Mouse (Mus musculus) limb, embryonic 11.5 days (tissue): ENCODE measurements around the gene Gm49337. TPM values are rescaled to one million over a fixed set of nuclear protein-coding genes. Genes with fewer than 3 reads are reported as not detected.

ENCODE experiments used
- ATAC-seq: fragments of 200-750 bp; cut with Nextera tagmentation; 2 replicates; pipeline ENCODE4 v1.8.0; 2017; ENCODE audit warnings: low read depth; ENCODE audit not compliant: insufficient number of reproducible peaks, low FRiP score, low TSS enrichment
- DNase-seq: peaks from one replicate; pipeline ENCODE4 v3.0.0-alpha.2; 2015; ENCODE audit warnings: low spot score
- H3K27ac ChIP-seq: fragments of 300-500 bp; sonication (generic); replicated peaks from 2 replicates; pipeline ENCODE4 v1.5.1; 2014; ENCODE audit warnings: low read depth, mild to moderate bottlenecking, low read length
- H3K27me3 ChIP-seq: fragments of 300-500 bp; sonication (generic); 2 replicates; pipeline ENCODE4 v1.6.1; 2014; ENCODE audit warnings: mild to moderate bottlenecking, low read length, mixed read lengths; ENCODE audit not compliant: control insufficient read depth, insufficient read depth
- H3K36me3 ChIP-seq: fragments of 300-500 bp; sonication (generic); 2 replicates; pipeline ENCODE4 v1.6.1; 2014; ENCODE audit warnings: mild to moderate bottlenecking, low read length, moderate library complexity, mixed read lengths; ENCODE audit not compliant: control insufficient read depth, insufficient read depth
- H3K4me1 ChIP-seq: fragments of 300-500 bp; sonication (generic); 2 replicates; pipeline ENCODE4 v1.6.1; 2014; ENCODE audit warnings: low read length, mixed read lengths; ENCODE audit not compliant: control insufficient read depth, insufficient read depth
- H3K4me2 ChIP-seq: fragments of 300-500 bp; sonication (generic); 2 replicates; pipeline ENCODE4 v1.6.1; 2014; ENCODE audit warnings: low read depth, mild to moderate bottlenecking, moderate library complexity; ENCODE audit not compliant: severe bottlenecking
- H3K4me3 ChIP-seq: fragments of 300-500 bp; sonication (generic); 2 replicates; pipeline ENCODE4 v1.5.1; 2014; ENCODE audit warnings: low read depth, low read length
- H3K9ac ChIP-seq: fragments of 300-500 bp; sonication (generic); 2 replicates; pipeline ENCODE4 v1.6.1; 2014; ENCODE audit warnings: mild to moderate bottlenecking, low read length
- H3K9me3 ChIP-seq: fragments of 300-500 bp; sonication (generic); 2 replicates; pipeline ENCODE4 v1.6.1; 2016; ENCODE audit warnings: low read length; ENCODE audit not compliant: control insufficient read depth
- WGBS: fragments of 180-500 bp; shearing (Covaris S2); extraction: QIAGEN DNeasy Blood & Tissue Kit; methylation state at CpG from one replicate; pipeline ENCODE4 v1.1.7; 2014; 5-methylcytosine and 5-hydroxymethylcytosine counted together
- polyA plus RNA-seq: library from polyadenylated mRNA; unstranded; fragments of >200 nt; fragmentation: Nextera tagmentation; extraction: Ambion mirVana; gene quantifications from 2 replicates; pipeline ENCODE4 v1.2.1, GENCODE M21; 2014

The Gm49337 gene
- polyA plus RNA-seq, 1 experiment from 2014 or later: not detected

DNA sequence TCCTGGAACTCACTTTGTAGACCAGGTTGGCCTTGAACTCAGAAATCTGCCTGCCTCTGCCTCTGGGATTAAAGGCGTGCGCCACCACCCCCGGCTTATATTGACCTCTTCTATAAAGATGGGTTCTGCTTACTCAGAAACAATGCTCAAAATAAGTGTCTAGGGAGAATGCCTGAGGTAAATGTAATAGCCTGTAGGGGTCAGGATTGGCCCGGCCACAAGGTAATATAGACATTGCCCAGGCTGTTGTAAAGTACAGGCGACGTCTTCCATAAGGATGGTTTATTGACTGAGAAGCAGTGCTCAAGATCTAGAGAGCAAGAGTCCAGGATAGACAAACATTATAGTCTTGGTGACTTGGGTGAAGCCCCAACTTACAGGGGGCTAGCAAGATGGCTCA lies 95.0 kb downstream of the Gm49337 start:
- Histone ChIP-seq H3K4me2 (no peak overlapping the region), H3K4me3 (no peak overlapping the region), H3K27ac (no peak overlapping the region), H3K9me3 (no peaks in the 10 kb centered on the region), H3K27me3 (no peaks in the 10 kb centered on the region), H3K4me1 (no peaks in the 10 kb centered on the region), H3K9ac (no peak overlapping the region), H3K36me3 (peaks cover 10% of the 10 kb centered on the region; the same call in 1 of the 2 replicates)
- 94% methylated on average over 6 of the region's 6 CpGs for WGBS
- DNase-seq (no peak), ATAC-seq (no peak)

DNA sequence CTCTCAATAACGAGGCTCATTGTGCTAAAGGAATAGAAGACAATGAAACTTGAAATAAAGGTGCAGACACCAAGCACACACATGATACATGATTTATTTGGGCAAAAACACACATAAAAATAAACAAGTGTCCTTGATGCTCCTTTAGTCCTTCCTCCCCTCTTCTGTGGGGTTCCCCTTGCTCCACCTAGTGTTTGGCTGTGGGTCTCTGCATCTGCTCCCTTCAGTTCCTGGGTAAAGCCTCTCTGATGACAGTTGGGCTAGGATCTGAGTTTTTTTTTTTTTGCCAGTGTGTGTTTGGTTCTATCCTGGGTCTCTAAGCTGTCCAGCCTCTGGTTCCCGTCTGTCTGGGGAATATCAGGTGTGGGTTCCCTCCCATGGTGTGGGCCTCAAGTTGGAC lies 109.0 kb downstream of the Gm49337 start:
- no peaks in the 10 kb centered on the region for H3K36me3 ChIP-seq
- 85% methylated on average over 2 of the region's 2 CpGs for WGBS
- no peak for ATAC-seq

DNA sequence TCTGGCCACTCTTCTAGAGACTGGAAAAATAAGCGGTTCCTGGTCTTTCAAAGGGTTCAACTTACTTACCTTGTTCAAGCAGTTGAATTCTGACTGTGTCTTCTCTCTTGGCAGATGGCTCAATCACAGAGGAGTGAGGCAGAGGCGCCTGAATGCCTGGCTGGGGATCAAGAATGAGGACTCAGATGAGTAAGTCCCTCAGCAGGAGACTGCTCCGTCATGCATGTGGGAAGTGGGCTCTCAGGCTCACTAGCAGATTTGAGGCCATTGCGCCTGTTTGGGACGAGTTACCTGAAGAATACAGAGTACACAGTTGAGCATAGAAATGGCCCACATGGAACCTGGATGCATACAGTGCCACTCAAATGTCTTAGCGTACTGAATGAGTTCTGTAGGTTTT lies 118.4 kb downstream of the Gm49337 start:
- ATAC-seq: no peak
- 92% methylated on average over 6 of the region's 6 CpGs for WGBS
- no peak overlapping the region for H3K27ac ChIP-seq
- DNase-seq: no peak
- no peaks in the 10 kb centered on the region for H3K27me3 ChIP-seq
- no peak overlapping the region for H3K9ac ChIP-seq
- H3K4me3 ChIP-seq: no peak overlapping the region
- peaks cover 7% of the 10 kb centered on the region; the same call in 1 of the 2 replicates for H3K36me3 ChIP-seq
- no peaks in the 10 kb centered on the region for H3K4me1 ChIP-seq
- H3K4me2 ChIP-seq: no peak overlapping the region
- no peaks in the 10 kb centered on the region for H3K9me3 ChIP-seq

More for the DNA sequence above, 109.0 kb downstream of the Gm49337 start:
- Histone ChIP-seq H3K4me1 (no peaks in the 10 kb centered on the region), H3K4me2 (no peak overlapping the region), H3K9ac (no peak overlapping the region), H3K27me3 (no peaks in the 10 kb centered on the region), H3K4me3 (no peak overlapping the region), H3K27ac (no peak overlapping the region), H3K9me3 (no peaks in the 10 kb centered on the region)
- DNase-seq: no peak

DNA sequence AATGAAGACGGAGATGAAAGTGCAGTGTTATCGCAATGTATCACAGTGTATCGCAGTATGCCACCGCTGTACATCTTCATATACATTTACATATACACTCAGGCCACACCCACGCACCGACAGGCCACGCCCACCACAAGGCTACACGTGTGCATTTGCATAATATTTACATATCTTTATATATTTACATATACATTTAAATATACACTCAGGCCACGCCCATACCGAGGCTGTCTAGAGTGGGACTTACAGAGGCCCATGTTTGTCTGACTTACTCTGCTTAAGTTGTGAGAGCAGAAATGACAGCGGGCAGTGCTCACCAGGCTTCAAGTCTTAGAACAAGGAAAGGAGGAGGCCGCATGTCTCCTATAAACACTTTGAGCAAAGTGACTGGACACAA lies 120.1 kb downstream of the Gm49337 start:
- Histone ChIP-seq H3K27me3 (no peaks in the 10 kb centered on the region), H3K36me3 (peaks cover 2% of the 10 kb centered on the region; the same call in 1 of the 2 replicates), H3K9ac (no peak overlapping the region), H3K4me3 (no peak overlapping the region), H3K4me1 (no peaks in the 10 kb centered on the region), H3K27ac (no peak overlapping the region), H3K4me2 (no peak overlapping the region), H3K9me3 (no peaks in the 10 kb centered on the region)
- 85% methylated on average over 12 of the region's 12 CpGs for WGBS
- no peak; the same call in 1 of the 2 replicates for ATAC-seq
- no peak for DNase-seq

DNA sequence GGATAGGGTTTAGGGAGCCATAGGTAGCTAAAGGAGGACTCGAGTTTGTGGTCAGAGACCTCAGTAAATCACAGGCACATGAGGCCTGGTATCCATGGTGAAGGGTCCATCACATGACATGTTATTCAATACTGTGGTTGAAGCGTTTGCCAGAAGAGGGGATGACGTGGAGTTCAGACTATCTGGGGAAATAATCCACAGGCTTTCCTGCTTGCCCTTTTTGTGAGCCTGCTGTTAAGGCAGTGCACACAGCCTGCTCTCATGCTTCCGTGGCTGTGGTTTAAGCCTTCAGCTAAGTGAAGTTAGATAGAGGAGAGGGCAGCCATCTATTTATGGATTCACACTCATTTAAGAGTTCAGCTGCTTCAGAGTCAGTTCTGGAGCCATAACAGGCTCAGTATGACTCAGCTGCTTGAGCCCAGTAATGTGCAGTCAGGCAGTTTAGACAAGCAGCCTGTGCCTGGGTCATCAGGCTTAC lies 127.7 kb downstream of the Gm49337 start:
- Histone ChIP-seq H3K4me1 (no peaks in the 10 kb centered on the region), H3K9ac (no peak overlapping the region), H3K27me3 (no peaks in the 10 kb centered on the region), H3K9me3 (no peaks in the 10 kb centered on the region), H3K4me3 (no peak overlapping the region), H3K36me3 (peaks cover 2% of the 10 kb centered on the region; the same call in 1 of the 2 replicates), H3K4me2 (no peak overlapping the region), H3K27ac (no peak overlapping the region)
- 71% methylated on average over 4 of the region's 4 CpGs for WGBS
- DNase-seq (no peak), ATAC-seq (no peak)

DNA sequence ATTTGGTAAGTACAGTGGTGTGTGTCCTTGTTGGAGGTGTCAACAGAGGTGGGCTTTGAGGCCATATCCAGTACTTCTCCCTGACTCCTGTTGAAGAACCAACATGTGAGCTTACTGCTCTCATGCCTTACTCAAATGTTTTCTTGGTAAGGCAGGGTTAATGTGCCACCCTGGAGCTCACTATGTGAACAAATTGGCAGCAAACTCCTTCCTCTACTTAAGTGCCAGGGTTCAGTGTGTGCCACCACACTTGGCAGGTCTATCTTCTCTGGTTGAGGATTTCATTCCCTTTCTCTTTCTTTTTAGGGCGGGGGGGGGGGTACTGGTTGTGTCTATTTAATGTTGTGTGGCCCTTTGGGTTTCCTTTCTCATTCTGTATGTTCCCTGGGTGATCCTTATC lies 131.4 kb downstream of the Gm49337 start:
- H3K27ac ChIP-seq: no peak overlapping the region
- 17% methylated on average over 1 of the region's 1 CpGs for WGBS
- no peaks in the 10 kb centered on the region for H3K9me3 ChIP-seq
- H3K4me2 ChIP-seq: no peak overlapping the region
- peaks cover 12% of the 10 kb centered on the region for H3K36me3 ChIP-seq
- no peak for ATAC-seq
- no peaks in the 10 kb centered on the region for H3K4me1 ChIP-seq
- no peak overlapping the region for H3K9ac ChIP-seq
- DNase-seq: no peak
- H3K27me3 ChIP-seq: no peaks in the 10 kb centered on the region
- no peak overlapping the region for H3K4me3 ChIP-seq

DNA sequence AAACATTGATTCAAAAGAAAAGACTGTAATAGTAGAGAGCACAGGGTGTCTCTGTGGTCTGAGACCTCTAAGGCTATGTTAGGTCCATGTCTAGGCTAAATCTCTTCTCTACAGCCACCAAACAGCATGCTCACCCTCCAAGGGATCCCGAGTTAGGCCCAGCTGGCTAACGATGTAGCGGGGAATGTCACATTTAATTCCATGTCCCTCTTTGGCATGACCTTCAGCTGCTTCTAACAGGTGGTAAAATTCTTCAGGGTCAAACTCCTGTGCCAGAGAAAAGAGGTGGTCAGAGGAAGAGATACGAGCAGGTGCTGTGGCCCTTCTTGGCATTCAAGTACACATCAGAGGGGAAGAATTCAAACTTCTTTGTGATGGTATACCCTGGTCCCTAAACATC lies 144.4 kb downstream of the Gm49337 start:
- no peak for ATAC-seq
- H3K36me3 ChIP-seq: peaks cover 6% of the 10 kb centered on the region
- no peak overlapping the region for H3K9ac ChIP-seq
- no peaks in the 10 kb centered on the region for H3K27me3 ChIP-seq
- 95% methylated on average over 4 of the region's 4 CpGs for WGBS
- H3K27ac ChIP-seq: no peak overlapping the region
- no peak overlapping the region for H3K4me3 ChIP-seq
- DNase-seq: no peak
- H3K4me1 ChIP-seq: no peaks in the 10 kb centered on the region
- H3K9me3 ChIP-seq: no peaks in the 10 kb centered on the region
- H3K4me2 ChIP-seq: no peak overlapping the region

DNA sequence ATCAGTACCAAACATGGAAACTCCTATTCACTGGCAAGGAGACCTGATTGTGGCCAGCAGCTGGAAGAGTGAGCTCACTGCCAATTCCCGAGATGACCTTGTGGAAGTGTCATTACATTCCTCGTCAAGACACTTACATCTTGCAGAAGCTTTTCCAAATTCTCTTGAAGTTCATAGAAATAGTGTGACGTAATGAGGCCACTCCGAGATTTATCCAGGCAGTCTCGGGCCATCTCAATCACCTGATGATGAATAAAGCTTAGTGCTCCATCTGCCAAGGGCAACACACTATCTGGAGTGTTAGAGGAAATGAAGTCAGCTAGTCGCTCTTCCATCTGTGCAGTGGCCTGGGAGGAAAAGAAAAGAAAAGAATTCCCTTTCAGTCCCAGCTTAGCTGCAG lies 148.9 kb downstream of the Gm49337 start:
- 92% methylated on average over 6 of the region's 6 CpGs for WGBS
- Histone ChIP-seq H3K9me3 (no peaks in the 10 kb centered on the region), H3K4me1 (no peaks in the 10 kb centered on the region), H3K27ac (no peak overlapping the region), H3K4me3 (no peak overlapping the region), H3K4me2 (no peak overlapping the region), H3K27me3 (no peaks in the 10 kb centered on the region), H3K9ac (no peak overlapping the region), H3K36me3 (peaks cover 6% of the 10 kb centered on the region)
- ATAC-seq (no peak), DNase-seq (no peak)

DNA sequence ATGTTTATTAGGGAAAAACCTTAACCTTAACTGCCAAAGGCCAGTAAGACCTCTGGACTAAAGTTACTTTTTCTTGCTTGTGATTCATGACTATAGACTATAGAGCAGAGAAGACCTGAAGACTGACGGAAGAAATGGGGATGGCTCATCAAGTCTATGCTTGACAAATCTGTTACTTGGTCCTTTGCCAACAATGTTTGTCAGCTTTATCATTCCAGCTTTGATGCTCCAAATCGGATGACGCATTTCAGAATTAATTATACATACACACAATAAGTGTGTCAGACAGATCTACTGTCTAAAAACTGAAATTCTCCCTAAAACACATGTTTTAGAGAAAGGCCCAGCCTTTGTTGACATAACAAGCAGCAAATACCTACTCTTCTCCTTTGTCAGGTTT lies 156.1 kb downstream of the Gm49337 start:
- ATAC-seq (no peak), DNase-seq (no peak)
- Histone ChIP-seq H3K9ac (no peak overlapping the region), H3K4me1 (no peaks in the 10 kb centered on the region), H3K9me3 (no peaks in the 10 kb centered on the region), H3K27ac (no peak overlapping the region), H3K27me3 (no peaks in the 10 kb centered on the region), H3K4me2 (no peak overlapping the region), H3K4me3 (no peak overlapping the region), H3K36me3 (peaks cover 2% of the 10 kb centered on the region; the same call in 1 of the 2 replicates)
- 96% methylated on average over 3 of the region's 3 CpGs for WGBS
